Mouse (Mus musculus): ENCODE data around the gene Pigyl.

The Pigyl gene

GRCm38 (mm10) chr9:22156497-22157245 lies at the start of gene Pigyl:
Gene Pigyl, plus strand, starts transcription at chr9:22156846.
- peak; percentile 97 for DNase-seq (ENCODE audit: low read depth)

- no peak for DNase-seq (ENCODE audit: low read depth)
Observed at GRCm38 (mm10) chr9:22108194-22108593, 48.5 kb upstream of the Pigyl start.

- DNase-seq (ENCODE audit: low read depth) = no peak
Observed at GRCm38 (mm10) chr9:22115635-22116034, 41.0 kb upstream of the Pigyl start.

- DNase-seq (ENCODE audit: low read depth) = peak; percentile 34
Observed at GRCm38 (mm10) chr9:22116086-22116485, 40.6 kb upstream of the Pigyl start.

- peak; percentile 97 for DNase-seq (ENCODE audit: low read depth)
Observed at GRCm38 (mm10) chr9:22116740-22117426, 39.8 kb upstream of the Pigyl start, which contains the start of gene Elof1. Gene Elof1, minus strand, starts transcription at chr9:22117172.

GRCm38 (mm10) chr9:22117754-22118456 lies 38.7 kb upstream of the Pigyl start:
- DNase-seq (ENCODE audit: low read depth) = peak; percentile 95

- DNase-seq (ENCODE audit: low read depth) = no peak
Observed at GRCm38 (mm10) chr9:22119543-22119942, 37.1 kb upstream of the Pigyl start.

- peak; percentile 31 for DNase-seq (ENCODE audit: low read depth)
Observed at GRCm38 (mm10) chr9:22121545-22121944, 35.1 kb upstream of the Pigyl start.

- peak; percentile 47 for DNase-seq (ENCODE audit: low read depth)
Observed at GRCm38 (mm10) chr9:22122005-22122404, 34.6 kb upstream of the Pigyl start.

GRCm38 (mm10) chr9:22123069-22123609 lies 33.5 kb upstream of the Pigyl start:
- DNase-seq (ENCODE audit: low read depth) = no peak

GRCm38 (mm10) chr9:22124169-22124568 lies 32.5 kb upstream of the Pigyl start:
- DNase-seq (ENCODE audit: low read depth) = no peak

GRCm38 (mm10) chr9:22125246-22126027 lies 31.2 kb upstream of the Pigyl start:
- no peak for DNase-seq (ENCODE audit: low read depth)

- DNase-seq (ENCODE audit: low read depth) = no peak
Observed at GRCm38 (mm10) chr9:22131226-22131981, 25.2 kb upstream of the Pigyl start.

- DNase-seq (ENCODE audit: low read depth) = no peak
Observed at GRCm38 (mm10) chr9:22132220-22132619, 24.4 kb upstream of the Pigyl start.

- no peak for DNase-seq (ENCODE audit: low read depth)
Observed at GRCm38 (mm10) chr9:22134246-22134890, 22.3 kb upstream of the Pigyl start.

GRCm38 (mm10) chr9:22134988-22135643 lies 21.5 kb upstream of the Pigyl start:
- DNase-seq (ENCODE audit: low read depth) = no peak

GRCm38 (mm10) chr9:22135644-22136390 lies 20.8 kb upstream of the Pigyl start, which contains the start of gene Acp5:
Gene Acp5, minus strand, starts transcription at chr9:22135711.
- no peak for DNase-seq (ENCODE audit: low read depth)

GRCm38 (mm10) chr9:22136765-22137547 lies 19.7 kb upstream of the Pigyl start:
- no peak for DNase-seq (ENCODE audit: low read depth)

Measured in 416B (cell line).